Mouse (Mus musculus) MEL (cell line): ENCODE measurements at regions not wholly inside any gene's neighbourhood (a gene's known extent, or its start where the extent isn't known, plus 50 kb on each side); places are given as distances from the start of the nearest gene placed in this dataset.

ENCODE experiments used
- CTCF ChIP-seq, 3 experiments: IDR thresholded peaks in 2 of 3; conservative IDR thresholded peaks in 1 of 3; 2 replicates each; pipeline ENCODE4 v1.5.1; 2011 to 2012; ENCODE audit warnings: low read length in 3 of 3, low read depth in 2 of 3, mild to moderate bottlenecking in 2 of 3, improper control_type of control experiment in 1 of 3, inconsistent platforms in 1 of 3, mixed read lengths in 1 of 3, moderate library complexity in 1 of 3; ENCODE audit not compliant: control insufficient read depth in 1 of 3, insufficient read depth in 1 of 3, poor library complexity in 1 of 3, severe bottlenecking in 1 of 3
- ELF1 ChIP-seq: IDR thresholded peaks from 2 replicates; pipeline ENCODE4 v1.6.1; 2014; ENCODE audit warnings: low read depth, mild to moderate bottlenecking, inconsistent platforms, low read length, improper control_type of control experiment, moderate library complexity
- EP300 ChIP-seq, 2 experiments: IDR thresholded peaks; 2 replicates each; pipeline ENCODE4 v1.6.1; 2011; ENCODE audit warnings: improper control_type of control experiment in 2 of 2, low read length in 2 of 2, low read depth in 1 of 2, mild to moderate bottlenecking in 1 of 2
- POLR2A ChIP-seq, 2 experiments: IDR thresholded peaks; 2 replicates each; pipeline ENCODE4 v1.6.1; 2011 to 2012; ENCODE audit warnings: low read length in 2 of 2, mild to moderate bottlenecking in 2 of 2, control low read depth in 1 of 2, improper control_type of control experiment in 1 of 2, low read depth in 1 of 2, moderate library complexity in 1 of 2; ENCODE audit not compliant: control insufficient read depth in 1 of 2, insufficient read depth in 1 of 2, poor library complexity in 1 of 2
- POLR2AphosphoS2 ChIP-seq: IDR thresholded peaks from 2 replicates; pipeline ENCODE4 v1.6.1; 2011; ENCODE audit warnings: low read length, improper control_type of control experiment
- RCOR1 ChIP-seq: IDR thresholded peaks from 2 replicates; pipeline ENCODE4 v1.6.1; 2012; ENCODE audit warnings: low read depth, mild to moderate bottlenecking, inconsistent platforms, low read length, improper control_type of control experiment
- USF2 ChIP-seq, 2 experiments: IDR thresholded peaks; 2 replicates each; pipeline ENCODE4 v1.6.1; 2011 to 2012; ENCODE audit warnings: improper control_type of control experiment in 2 of 2, low read length in 2 of 2, borderline replicate concordance in 1 of 2, inconsistent platforms in 1 of 2, low read depth in 1 of 2, mild to moderate bottlenecking in 1 of 2; ENCODE audit not compliant: insufficient read depth in 1 of 2

GRCm38 (mm10) chr19:56225039-56225438 lies 61.9 kb upstream of the Habp2 start:
- TF ChIP-seq CTCF (IDR thresholded peaks at IDR 0.05 in 2 of 3, conservative IDR thresholded peaks at IDR 0.05 in 1 of 3; ENCODE audit: control insufficient read depth in 1 of 3, insufficient read depth in 1 of 3, low read depth in 2 of 3, low read length in 3 of 3, poor library complexity in 1 of 3, severe bottlenecking in 1 of 3) (no peak), EP300 (IDR thresholded peaks at IDR 0.05; ENCODE audit: low read depth in 1 of 2, low read length in 2 of 2) (no peak), ELF1 (no peak), POLR2AphosphoS2 (no peak), USF2 (IDR thresholded peaks at IDR 0.05; ENCODE audit: borderline replicate concordance in 1 of 2, insufficient read depth in 1 of 2, low read depth in 1 of 2, low read length in 2 of 2) (no peak), RCOR1 (no peak), POLR2A (IDR thresholded peaks at IDR 0.05; ENCODE audit: control insufficient read depth in 1 of 2, insufficient read depth in 1 of 2, low read depth in 1 of 2, low read length in 2 of 2, poor library complexity in 1 of 2) (no peak)
